Mouse (Mus musculus) intestine, embryonic 16.5 days (tissue): ENCODE measurements around the gene Rerg. TPM values are rescaled to one million over a fixed set of nuclear protein-coding genes. Genes with fewer than 3 reads are reported as not detected.
A peak's percentile ranks its signal among the peaks of the same experiment; 100 is the strongest.
"Not testable (repeated sequence)": the region's sequence is repeated elsewhere in the genome, so short reads cannot be mapped to it uniquely, and the experiment has no call there.

ENCODE experiments used
- ATAC-seq: fragments of 200-750 bp; cut with Nextera tagmentation; 2 replicates; pipeline ENCODE4 v1.8.0; 2017; ENCODE audit warnings: moderate TSS enrichment, moderate library complexity
- H3K27ac ChIP-seq: fragments of 300-500 bp; sonication (generic); 2 replicates; pipeline ENCODE4 v1.5.1; 2014; ENCODE audit warnings: mild to moderate bottlenecking, low read length
- H3K27me3 ChIP-seq: fragments of 300-500 bp; sonication (generic); replicated peaks from 2 replicates; pipeline ENCODE4 v1.6.1; 2014; ENCODE audit warnings: low read length, control low read depth, mixed read lengths; ENCODE audit not compliant: control insufficient read depth, insufficient read depth
- H3K36me3 ChIP-seq: fragments of 300-500 bp; sonication (generic); 2 replicates; pipeline ENCODE4 v1.6.1; 2014; ENCODE audit warnings: low read length, control low read depth; ENCODE audit not compliant: control insufficient read depth, insufficient read depth
- H3K4me1 ChIP-seq: fragments of 300-500 bp; sonication (generic); 2 replicates; pipeline ENCODE4 v1.6.1; 2014; ENCODE audit warnings: low read length, control low read depth, mixed read lengths; ENCODE audit not compliant: control insufficient read depth, insufficient read depth
- H3K4me2 ChIP-seq: fragments of 300-500 bp; sonication (generic); 2 replicates; pipeline ENCODE4 v1.6.1; 2014; ENCODE audit warnings: low read depth, low read length, control low read depth
- H3K4me3 ChIP-seq: fragments of 300-500 bp; sonication (generic); 2 replicates; pipeline ENCODE4 v1.5.1; 2014; ENCODE audit warnings: mild to moderate bottlenecking, low read length
- H3K9ac ChIP-seq: fragments of 300-500 bp; sonication (generic); 2 replicates; pipeline ENCODE4 v1.6.1; 2014; ENCODE audit warnings: low read depth, low read length
- H3K9me3 ChIP-seq: fragments of 300-500 bp; sonication (generic); 2 replicates; pipeline ENCODE4 v1.6.1; 2016; ENCODE audit warnings: low read length, control low read depth; ENCODE audit not compliant: control insufficient read depth
- WGBS: fragments of 180-500 bp; shearing (Covaris S2); extraction: QIAGEN DNeasy Blood & Tissue Kit; methylation state at CpG from one replicate; pipeline ENCODE4 v1.1.7; 2014; 5-methylcytosine and 5-hydroxymethylcytosine counted together
- polyA plus RNA-seq: library from polyadenylated mRNA; unstranded; fragments of >200 nt; fragmentation: Nextera tagmentation; extraction: Ambion mirVana; gene quantifications from 2 replicates; pipeline ENCODE4 v1.2.1, GENCODE M21; 2015

Rerg gene
- polyA plus RNA-seq, 1 experiment from 2014 or later, result 18.2 TPM

GRCm38 (mm10) chr6:137058257-137058656 is 112.0 kb downstream of the Rerg start:
- 92% methylated on average over 2 of the region's 2 CpGs for WGBS
- no peak for ATAC-seq
- H3K36me3 ChIP-seq, result no peaks in the 10 kb centered on the region
- H3K27ac ChIP-seq, result no peak overlapping the region
- no peak overlapping the region for H3K9ac ChIP-seq
- no peaks in the 10 kb centered on the region for H3K4me1 ChIP-seq
- no peaks in the 10 kb centered on the region for H3K9me3 ChIP-seq
- H3K4me2 ChIP-seq, result no peak overlapping the region
- no peaks in the 10 kb centered on the region for H3K27me3 ChIP-seq
- H3K4me3 ChIP-seq, result no peak overlapping the region

GRCm38 (mm10) chr6:137054073-137054472 is 116.2 kb downstream of the Rerg start:
- Histone ChIP-seq H3K27ac (no peak overlapping the region), H3K4me1 (no peaks in the 10 kb centered on the region), H3K4me3 (no peak overlapping the region), H3K9ac (no peak overlapping the region), H3K4me2 (no peak overlapping the region), H3K36me3 (no peaks in the 10 kb centered on the region), H3K9me3 (peaks cover 8% of the 10 kb centered on the region; the same call in 1 of the 2 replicates), H3K27me3 (no peaks in the 10 kb centered on the region)
- WGBS, result 84% methylated on average over 2 of the region's 2 CpGs
- no peak for ATAC-seq

GRCm38 (mm10) chr6:137053464-137053863 is 116.8 kb downstream of the Rerg start:
- Histone ChIP-seq H3K27ac (no peak overlapping the region), H3K4me1 (no peaks in the 10 kb centered on the region), H3K4me3 (no peak overlapping the region), H3K9ac (no peak overlapping the region), H3K27me3 (no peaks in the 10 kb centered on the region), H3K4me2 (no peak overlapping the region), H3K36me3 (no peaks in the 10 kb centered on the region), H3K9me3 (peaks cover 8% of the 10 kb centered on the region; the same call in 1 of the 2 replicates)
- no peak for ATAC-seq
- 79% methylated on average over 5 of the region's 5 CpGs for WGBS

- WGBS, result 92% methylated on average over 9 of the region's 9 CpGs
- no peak overlapping the region for H3K4me3 ChIP-seq
- peaks cover 8% of the 10 kb centered on the region; the same call in 1 of the 2 replicates for H3K9me3 ChIP-seq
- H3K27ac ChIP-seq, result no peak overlapping the region
- H3K4me1 ChIP-seq, result no peaks in the 10 kb centered on the region
- no peaks in the 10 kb centered on the region for H3K36me3 ChIP-seq
- ATAC-seq, result no peak
- no peak overlapping the region for H3K4me2 ChIP-seq
- H3K27me3 ChIP-seq, result no peaks in the 10 kb centered on the region
- H3K9ac ChIP-seq, result no peak overlapping the region
Observed at GRCm38 (mm10) chr6:137053006-137053405, 117.3 kb downstream of the Rerg start.

GRCm38 (mm10) chr6:137047036-137047435 is 123.3 kb downstream of the Rerg start:
- Histone ChIP-seq H3K36me3 (no peaks in the 10 kb centered on the region), H3K9ac (no peak overlapping the region), H3K27ac (no peak overlapping the region), H3K27me3 (no peaks in the 10 kb centered on the region), H3K9me3 (peaks cover 8% of the 10 kb centered on the region; the same call in 1 of the 2 replicates), H3K4me1 (no peaks in the 10 kb centered on the region), H3K4me2 (no peak overlapping the region), H3K4me3 (no peak overlapping the region)
- no peak for ATAC-seq
- WGBS, result 91% methylated on average over 11 of the region's 11 CpGs

- 82% methylated on average over 9 of the region's 9 CpGs for WGBS
- H3K9ac ChIP-seq, result no peak overlapping the region
- H3K36me3 ChIP-seq, result no peaks in the 10 kb centered on the region
- H3K27ac ChIP-seq, result no peak overlapping the region
- no peak for ATAC-seq
- H3K27me3 ChIP-seq, result no peaks in the 10 kb centered on the region
- H3K4me3 ChIP-seq, result no peak overlapping the region
- peaks cover 8% of the 10 kb centered on the region; the same call in 1 of the 2 replicates for H3K9me3 ChIP-seq
- H3K4me1 ChIP-seq, result no peaks in the 10 kb centered on the region
- no peak overlapping the region for H3K4me2 ChIP-seq
Observed at GRCm38 (mm10) chr6:137045011-137045504, 125.2 kb downstream of the Rerg start.

GRCm38 (mm10) chr6:137035611-137036395 is 134.5 kb downstream of the Rerg start:
- H3K27ac ChIP-seq, H3K9ac ChIP-seq, H3K4me2 ChIP-seq, H3K4me3 ChIP-seq, H3K4me1 ChIP-seq, ATAC-seq, H3K27me3 ChIP-seq, H3K9me3 ChIP-seq, H3K36me3 ChIP-seq: not testable (repeated sequence)
- WGBS, result 86% methylated on average over 8 of the region's 8 CpGs

- Histone ChIP-seq H3K4me1 (peaks cover under 1% of the 10 kb centered on the region; the same call in 1 of the 2 replicates), H3K4me3 (no peak overlapping the region), H3K36me3 (no peaks in the 10 kb centered on the region), H3K4me2 (no peak overlapping the region), H3K9me3 (no peaks in the 10 kb centered on the region), H3K9ac (no peak overlapping the region), H3K27ac (no peak overlapping the region), H3K27me3 (no peaks in the 10 kb centered on the region)
- ATAC-seq, result peak; percentile 38; the same call in 1 of the 2 replicates
- 74% methylated on average over 6 of the region's 6 CpGs for WGBS
Observed at GRCm38 (mm10) chr6:137030611-137031097, 139.6 kb downstream of the Rerg start.

GRCm38 (mm10) chr6:137029931-137030610 is 140.2 kb downstream of the Rerg start:
- Histone ChIP-seq H3K4me3 (no peak overlapping the region), H3K27ac (no peak overlapping the region), H3K4me2 (no peak overlapping the region), H3K4me1 (peaks cover 5% of the 10 kb centered on the region), H3K27me3 (no peaks in the 10 kb centered on the region), H3K9me3 (no peaks in the 10 kb centered on the region), H3K9ac (no peak overlapping the region), H3K36me3 (no peaks in the 10 kb centered on the region)
- WGBS, result 58% methylated on average over 7 of the region's 7 CpGs
- peak; percentile 91 for ATAC-seq
